Mouse (Mus musculus): Measurements from ENCODE around the gene Rhox4e.
"Not testable (repeated sequence)": the region's sequence is repeated elsewhere in the genome, so short reads cannot be mapped to it uniquely, and the experiment has no call there.

- not testable (repeated sequence) for TF ChIP-seq EP300, CTCF (IDR thresholded peaks at IDR 0.05)
Observed at GRCm38 (mm10) chrX:37580692-37581091, 23.5 kb downstream of the Rhox4e start, which contains the start of gene Rhox3f.

All from lung, postnatal 0 days (tissue).